Mouse (Mus musculus) adrenal gland, adult 18-20 months (tissue): ENCODE measurements around the gene Fbxl5. TPM values are rescaled to one million over a fixed set of nuclear protein-coding genes. Genes with fewer than 3 reads are reported as not detected.

Experiments
- total RNA-seq, 2 experiments: library from RNA; stranded (reverse); gene quantifications; 1 replicate in 1 of 2; 2 replicates in 1 of 2; pipeline ENCODE4 v1.2.3; 2021

The Fbxl5 gene
- total RNA-seq, 2 experiments from 2014 or later: 65.1 to 69.5 TPM

Other genes starting within 250 kb of the Fbxl5 start
- gene Cc2d2a, start 159.3 kb downstream of the Fbxl5 start, total RNA-seq: 10 to 100 TPM; 10.5 to 11.0 TPM
- 1 to 10 TPM; 1.3 to 1.9 TPM for gene Bst1, start 2.8 kb downstream of the Fbxl5 start, total RNA-seq
- gene Cd38, start 46.9 kb upstream of the Fbxl5 start, total RNA-seq: 1 to 10 TPM; 6.7 to 7.5 TPM
- 10 to 100 TPM; 13.8 to 16.5 TPM for gene Gm7879, start 91.5 kb upstream of the Fbxl5 start, total RNA-seq
- gene Fgfbp1, start 160.1 kb upstream of the Fbxl5 start, total RNA-seq: not detected